Mouse (Mus musculus) E14TG2a.4 (cell line): ENCODE results near the gene Gprc5d.

Experiments used
- CTCF ChIP-seq: conservative IDR thresholded peaks from 2 replicates; pipeline ENCODE4 v1.5.1; 2014; ENCODE audit warnings: low read length
- POU5F1 ChIP-seq: IDR thresholded peaks from 2 replicates; pipeline ENCODE4 v1.6.1; 2014; ENCODE audit warnings: low read length, borderline replicate concordance

GRCm38 (mm10) chr6:135090661-135091060 lies 27.4 kb downstream of the Gprc5d start:
- TF ChIP-seq CTCF (no peak), POU5F1 (no peak)
